Mouse (Mus musculus) midbrain, embryonic 16.5 days (tissue): Measurements from ENCODE around the gene Nob1. TPM values are rescaled to one million over a fixed set of nuclear protein-coding genes. Genes with fewer than 3 reads are reported as not detected.

Experiments used
- ATAC-seq: fragments of 200-750 bp; cut with Nextera tagmentation; 2 replicates; pipeline ENCODE4 v1.8.0; 2017; ENCODE audit warnings: moderate TSS enrichment
- H3K27ac ChIP-seq: fragments of 300-500 bp; sonication (generic); 2 replicates; pipeline ENCODE4 v1.5.1; 2014; ENCODE audit warnings: mild to moderate bottlenecking, low read length, mixed read lengths
- H3K27me3 ChIP-seq: fragments of 300-500 bp; sonication (generic); 2 replicates; pipeline ENCODE4 v1.6.1; 2014; ENCODE audit warnings: low read depth, low read length, mixed read lengths; ENCODE audit not compliant: control insufficient read depth, insufficient read depth
- H3K36me3 ChIP-seq: fragments of 300-500 bp; sonication (generic); 2 replicates; pipeline ENCODE4 v1.6.1; 2014; ENCODE audit warnings: mild to moderate bottlenecking, low read length, moderate library complexity, mixed read lengths; ENCODE audit not compliant: control insufficient read depth, insufficient read depth
- H3K4me1 ChIP-seq: fragments of 300-500 bp; sonication (generic); 2 replicates; pipeline ENCODE4 v1.6.1; 2014; ENCODE audit warnings: mild to moderate bottlenecking, low read length, mixed read lengths; ENCODE audit not compliant: control insufficient read depth, insufficient read depth
- H3K4me2 ChIP-seq: fragments of 300-500 bp; sonication (generic); 2 replicates; pipeline ENCODE4 v1.6.1; 2014; ENCODE audit warnings: mild to moderate bottlenecking, low read length, mixed read lengths
- H3K4me3 ChIP-seq: fragments of 300-500 bp; sonication (generic); 2 replicates; pipeline ENCODE4 v1.5.1; 2014; ENCODE audit warnings: low read depth, mild to moderate bottlenecking, low read length, moderate library complexity, mixed read lengths
- H3K9ac ChIP-seq: fragments of 300-500 bp; sonication (generic); 2 replicates; pipeline ENCODE4 v1.6.1; 2014; ENCODE audit warnings: low read depth, low read length, mixed read lengths
- H3K9me3 ChIP-seq: fragments of 300-500 bp; sonication (generic); replicated peaks from 2 replicates; pipeline ENCODE4 v1.6.1; 2014; ENCODE audit warnings: mild to moderate bottlenecking, low read length, mixed read lengths; ENCODE audit not compliant: control insufficient read depth, poor library complexity, severe bottlenecking
- WGBS: fragments of 180-500 bp; shearing (Covaris S2); extraction: QIAGEN DNeasy Blood & Tissue Kit; methylation state at CpG from one replicate; pipeline ENCODE4 v1.1.7; 2014; 5-methylcytosine and 5-hydroxymethylcytosine counted together
- polyA plus RNA-seq: library from polyadenylated mRNA; unstranded; fragments of >200 nt; fragmentation: Nextera tagmentation; extraction: Ambion mirVana; gene quantifications from 2 replicates; pipeline ENCODE4 v1.2.1, GENCODE M21; 2015

The Nob1 gene
- polyA plus RNA-seq, 1 experiment from 2014 or later = 67.8 TPM

GRCm38 (mm10) chr8:107457725-107458124 is 32.9 kb upstream of the Nob1 start:
- no peaks in the 10 kb centered on the region for H3K4me1 ChIP-seq
- no peak for ATAC-seq
- no peaks in the 10 kb centered on the region for H3K27me3 ChIP-seq
- no peak overlapping the region for H3K9ac ChIP-seq
- no peaks in the 10 kb centered on the region for H3K9me3 ChIP-seq
- 81% methylated on average over 4 of the region's 4 CpGs for WGBS
- peaks cover 30% of the 10 kb centered on the region for H3K36me3 ChIP-seq
- H3K4me2 ChIP-seq = no peak overlapping the region
- no peak overlapping the region for H3K4me3 ChIP-seq
- H3K27ac ChIP-seq = no peak overlapping the region

DNA sequence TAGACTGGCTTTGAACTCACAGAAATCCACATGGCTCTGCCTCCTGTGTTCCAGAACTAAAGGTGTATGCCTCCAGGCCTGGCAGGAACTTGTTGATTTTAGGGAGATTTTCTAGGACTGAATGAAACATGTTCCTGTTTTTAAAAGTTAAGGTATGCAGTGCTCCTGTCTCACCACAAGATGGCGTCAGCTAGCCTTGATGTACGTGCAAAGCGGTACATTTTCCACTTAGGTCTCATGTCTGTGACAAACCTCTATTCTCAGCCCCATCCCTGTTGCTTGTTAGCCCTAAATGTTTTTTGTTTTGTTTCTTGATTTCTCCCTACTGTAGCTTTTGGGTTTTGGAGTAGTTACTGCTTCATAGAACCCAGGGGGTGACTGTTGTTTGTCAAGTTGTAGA is 30.4 kb upstream of the Nob1 start:
- Histone ChIP-seq H3K27ac (no peak overlapping the region), H3K9ac (no peak overlapping the region), H3K9me3 (no peaks in the 10 kb centered on the region), H3K4me2 (no peak overlapping the region), H3K4me1 (no peaks in the 10 kb centered on the region), H3K4me3 (no peak overlapping the region), H3K27me3 (no peaks in the 10 kb centered on the region), H3K36me3 (peaks cover 18% of the 10 kb centered on the region)
- WGBS = 11% methylated on average over 3 of the region's 3 CpGs
- ATAC-seq = no peak

DNA sequence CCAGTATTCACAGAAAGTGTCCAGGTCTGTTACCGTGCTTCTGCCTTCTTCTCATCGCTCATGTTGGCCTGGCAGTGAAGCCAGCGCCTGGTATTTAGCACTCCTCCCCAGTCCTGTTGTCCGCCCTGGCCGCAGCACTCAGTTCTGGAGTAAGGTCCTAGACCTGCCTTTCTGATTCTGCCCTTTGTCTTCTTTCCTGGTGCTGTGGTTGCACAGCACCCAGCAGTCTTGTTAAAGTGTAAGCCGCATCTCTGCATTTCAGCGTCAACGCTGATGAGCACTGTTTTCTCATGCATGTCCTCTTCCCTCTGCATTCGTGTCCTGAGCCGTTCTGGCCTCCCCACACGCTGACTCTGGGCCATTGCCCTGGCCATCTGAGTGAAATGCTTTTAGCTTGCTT is 28.5 kb upstream of the Nob1 start:
- H3K4me1 ChIP-seq = 0 out of 2 replicates have a peak, but pooled peaks cover 2% of the 10 kb centered on the region
- H3K9ac ChIP-seq = no peak overlapping the region
- H3K4me3 ChIP-seq = no peak overlapping the region
- WGBS = 97% methylated on average over 11 of the region's 11 CpGs
- H3K9me3 ChIP-seq = no peaks in the 10 kb centered on the region
- H3K36me3 ChIP-seq = peaks cover 13% of the 10 kb centered on the region
- no peaks in the 10 kb centered on the region for H3K27me3 ChIP-seq
- no peak overlapping the region for H3K27ac ChIP-seq
- ATAC-seq = no peak
- no peak overlapping the region for H3K4me2 ChIP-seq

GRCm38 (mm10) chr8:107451414-107452066 is 26.7 kb upstream of the Nob1 start:
- Histone ChIP-seq H3K4me2 (no peak overlapping the region), H3K27ac (no peak overlapping the region), H3K27me3 (no peaks in the 10 kb centered on the region), H3K9ac (no peak overlapping the region), H3K9me3 (no peaks in the 10 kb centered on the region), H3K4me3 (no peak overlapping the region), H3K36me3 (peaks cover 6% of the 10 kb centered on the region), H3K4me1 (0 out of 2 replicates have a peak, but pooled peaks cover 2% of the 10 kb centered on the region)
- 88% methylated on average over 13 of the region's 13 CpGs for WGBS
- ATAC-seq = no peak

DNA sequence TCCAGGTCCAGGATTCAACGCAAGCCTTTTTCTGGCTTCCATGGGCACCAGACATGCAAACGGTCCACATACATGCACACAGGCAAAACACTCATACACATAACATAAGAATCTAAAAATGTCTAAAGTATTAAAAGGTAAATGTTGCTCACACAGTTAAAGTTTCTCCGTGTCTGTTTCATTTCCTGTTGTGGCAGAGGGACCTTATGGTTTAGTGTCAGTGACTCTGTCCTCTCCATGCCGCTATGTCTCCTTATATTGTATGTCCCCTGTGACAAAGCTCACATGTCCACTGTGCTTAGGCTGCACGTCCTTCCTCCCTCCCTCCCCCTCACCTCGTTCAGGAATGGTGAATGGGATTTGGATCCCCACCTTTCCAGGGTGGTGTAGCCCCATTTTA is 24.8 kb upstream of the Nob1 start:
- no peak overlapping the region for H3K4me2 ChIP-seq
- 0 out of 2 replicates have a peak, but pooled peaks cover 2% of the 10 kb centered on the region for H3K4me1 ChIP-seq
- peaks cover 6% of the 10 kb centered on the region for H3K36me3 ChIP-seq
- no peak overlapping the region for H3K9ac ChIP-seq
- no peaks in the 10 kb centered on the region for H3K27me3 ChIP-seq
- H3K27ac ChIP-seq = no peak overlapping the region
- H3K9me3 ChIP-seq = no peaks in the 10 kb centered on the region
- no peak for ATAC-seq
- 83% methylated on average over 6 of the region's 6 CpGs for WGBS
- H3K4me3 ChIP-seq = no peak overlapping the region

- Histone ChIP-seq H3K9me3 (no peaks in the 10 kb centered on the region), H3K27me3 (no peaks in the 10 kb centered on the region), H3K4me3 (no peak overlapping the region), H3K4me1 (0 out of 2 replicates have a peak, but pooled peaks cover 2% of the 10 kb centered on the region), H3K9ac (no peak overlapping the region), H3K4me2 (no peak overlapping the region), H3K36me3 (peaks cover 6% of the 10 kb centered on the region), H3K27ac (no peak overlapping the region)
- 37% methylated on average over 8 of the region's 8 CpGs for WGBS
- no peak for ATAC-seq
Measured at GRCm38 (mm10) chr8:107449130-107449529, 24.3 kb upstream of the Nob1 start.

GRCm38 (mm10) chr8:107448382-107448889 is 23.6 kb upstream of the Nob1 start:
- H3K4me3 ChIP-seq = no peak overlapping the region
- H3K27ac ChIP-seq = no peak overlapping the region
- H3K9me3 ChIP-seq = no peaks in the 10 kb centered on the region
- no peaks in the 10 kb centered on the region for H3K27me3 ChIP-seq
- peaks cover 3% of the 10 kb centered on the region; the same call in 1 of the 2 replicates for H3K36me3 ChIP-seq
- H3K9ac ChIP-seq = no peak overlapping the region
- 70% methylated on average over 4 of the region's 4 CpGs for WGBS
- H3K4me2 ChIP-seq = no peak overlapping the region
- no peak for ATAC-seq
- 0 out of 2 replicates have a peak, but pooled peaks cover 2% of the 10 kb centered on the region for H3K4me1 ChIP-seq

DNA sequence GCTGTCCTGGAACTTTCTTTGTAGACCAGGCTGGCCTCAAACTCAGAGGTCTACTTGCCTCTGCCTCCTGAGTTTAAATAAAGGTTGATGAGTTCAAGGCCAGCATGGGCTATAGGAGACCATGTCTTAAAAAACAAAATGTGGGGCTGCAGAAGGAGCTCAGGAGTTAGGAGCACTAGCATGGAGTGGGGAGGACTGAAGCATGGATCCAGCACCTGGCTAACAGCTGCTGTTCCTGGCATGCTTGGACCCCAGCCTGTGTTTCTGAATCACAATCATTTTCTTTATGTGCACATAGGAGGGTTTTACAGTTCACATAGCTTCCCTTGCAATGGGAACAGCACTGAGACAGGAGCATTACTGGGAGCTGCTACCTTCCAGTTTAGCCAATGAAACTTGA is 22.9 kb upstream of the Nob1 start:
- Histone ChIP-seq H3K4me2 (no peak overlapping the region), H3K9me3 (no peaks in the 10 kb centered on the region), H3K27me3 (no peaks in the 10 kb centered on the region), H3K4me3 (no peak overlapping the region), H3K9ac (no peak overlapping the region), H3K27ac (no peak overlapping the region), H3K4me1 (0 out of 2 replicates have a peak, but pooled peaks cover 2% of the 10 kb centered on the region), H3K36me3 (no peaks in the 10 kb centered on the region)
- no peak for ATAC-seq

- no peak overlapping the region for H3K4me3 ChIP-seq
- H3K4me2 ChIP-seq = no peak overlapping the region
- H3K9me3 ChIP-seq = no peaks in the 10 kb centered on the region
- ATAC-seq = no peak
- H3K9ac ChIP-seq = no peak overlapping the region
- no peaks in the 10 kb centered on the region for H3K36me3 ChIP-seq
- 0 out of 2 replicates have a peak, but pooled peaks cover 2% of the 10 kb centered on the region for H3K4me1 ChIP-seq
- 80% methylated on average over 3 of the region's 3 CpGs for WGBS
- no peaks in the 10 kb centered on the region for H3K27me3 ChIP-seq
- H3K27ac ChIP-seq = no peak overlapping the region; the same call in 1 of the 2 replicates
Measured at GRCm38 (mm10) chr8:107444626-107445025, 19.8 kb upstream of the Nob1 start.
